Mouse (Mus musculus) hindbrain, embryonic 16.5 days (tissue): ENCODE measurements around the gene Mtss1l. TPM values are rescaled to one million over a fixed set of nuclear protein-coding genes. Genes with fewer than 3 reads are reported as not detected.

Experiments
- ATAC-seq: fragments of 200-750 bp; cut with Nextera tagmentation; 2 replicates; pipeline ENCODE4 v1.8.0; 2017; ENCODE audit warnings: moderate TSS enrichment, moderate library complexity
- H3K27ac ChIP-seq: fragments of 300-500 bp; sonication (generic); 2 replicates; pipeline ENCODE4 v1.5.1; 2014; ENCODE audit warnings: low read depth, mild to moderate bottlenecking, control low read depth, low read length, moderate library complexity
- H3K27me3 ChIP-seq: fragments of 300-500 bp; sonication (generic); replicated peaks from 2 replicates; pipeline ENCODE4 v1.6.1; 2014; ENCODE audit warnings: low read length; ENCODE audit not compliant: control insufficient read depth, insufficient read depth
- H3K36me3 ChIP-seq: fragments of 300-500 bp; sonication (generic); 2 replicates; pipeline ENCODE4 v1.6.1; 2014; ENCODE audit warnings: mild to moderate bottlenecking, low read length, moderate library complexity, mixed read lengths; ENCODE audit not compliant: control insufficient read depth, insufficient read depth
- H3K4me1 ChIP-seq: fragments of 300-500 bp; sonication (generic); 2 replicates; pipeline ENCODE4 v1.6.1; 2014; ENCODE audit warnings: low read depth, low read length; ENCODE audit not compliant: control insufficient read depth, insufficient read depth
- H3K4me2 ChIP-seq: fragments of 300-500 bp; sonication (generic); 2 replicates; pipeline ENCODE4 v1.6.1; 2014; ENCODE audit warnings: mild to moderate bottlenecking, low read length, control low read depth, moderate library complexity
- H3K4me3 ChIP-seq: fragments of 300-500 bp; sonication (generic); 2 replicates; pipeline ENCODE4 v1.5.1; 2014; ENCODE audit warnings: mild to moderate bottlenecking, low read length, control low read depth, moderate library complexity
- H3K9ac ChIP-seq: fragments of 300-500 bp; sonication (generic); 2 replicates; pipeline ENCODE4 v1.6.1; 2014; ENCODE audit warnings: low read depth, mild to moderate bottlenecking, control low read depth, low read length, moderate library complexity
- H3K9me3 ChIP-seq: fragments of 300-500 bp; sonication (generic); 2 replicates; pipeline ENCODE4 v1.6.1; 2014; ENCODE audit warnings: mild to moderate bottlenecking, low read length, moderate library complexity; ENCODE audit not compliant: control insufficient read depth
- WGBS: fragments of 180-500 bp; shearing (Covaris S2); extraction: QIAGEN DNeasy Blood & Tissue Kit; methylation state at CpG from one replicate; pipeline ENCODE4 v1.1.7; 2014; 5-methylcytosine and 5-hydroxymethylcytosine counted together
- polyA plus RNA-seq: library from polyadenylated mRNA; unstranded; fragments of >200 nt; fragmentation: Nextera tagmentation; extraction: Ambion mirVana; gene quantifications from 2 replicates; pipeline ENCODE4 v1.2.1, GENCODE M21; 2015

Mtss1l gene
- polyA plus RNA-seq, 1 experiment from 2014 or later, result 28.8 TPM

- H3K27me3 ChIP-seq, result no peaks in the 10 kb centered on the region
- no peak overlapping the region for H3K9ac ChIP-seq
- H3K4me1 ChIP-seq, result peaks cover 20% of the 10 kb centered on the region
- ATAC-seq, result no peak
- 78% methylated on average over 5 of the region's 5 CpGs for WGBS
- no peaks in the 10 kb centered on the region for H3K9me3 ChIP-seq
- H3K4me2 ChIP-seq, result no peak overlapping the region
- H3K36me3 ChIP-seq, result no peaks in the 10 kb centered on the region; the same call in 1 of the 2 replicates
- H3K27ac ChIP-seq, result peak overlapping the region; percentile 73; the same call in 1 of the 2 replicates
- H3K4me3 ChIP-seq, result no peak overlapping the region
Observed at GRCm38 (mm10) chr8:110694226-110694625, 27.1 kb upstream of the Mtss1l start.

GRCm38 (mm10) chr8:110694826-110695225 lies 26.4 kb upstream of the Mtss1l start:
- Histone ChIP-seq H3K36me3 (no peaks in the 10 kb centered on the region; the same call in none of the 2 replicates), H3K9ac (peak overlapping the region; percentile 14; the same call in 1 of the 2 replicates), H3K9me3 (no peaks in the 10 kb centered on the region), H3K27ac (peak overlapping the region; percentile 73), H3K4me1 (peaks cover 20% of the 10 kb centered on the region), H3K4me2 (no peak overlapping the region), H3K27me3 (no peaks in the 10 kb centered on the region), H3K4me3 (no peak overlapping the region)
- 61% methylated on average over 4 of the region's 4 CpGs for WGBS
- 0 out of 2 replicates have a peak, but pooled peaks have one; percentile 9 for ATAC-seq

- H3K27ac ChIP-seq, result peak overlapping the region; percentile 73
- peaks cover 23% of the 10 kb centered on the region for H3K4me1 ChIP-seq
- no peaks in the 10 kb centered on the region; the same call in none of the 2 replicates for H3K36me3 ChIP-seq
- WGBS, result 72% methylated on average over 5 of the region's 5 CpGs
- H3K4me3 ChIP-seq, result no peak overlapping the region
- no peaks in the 10 kb centered on the region for H3K27me3 ChIP-seq
- peak; percentile 67 for ATAC-seq
- no peak overlapping the region for H3K9ac ChIP-seq
- no peak overlapping the region for H3K4me2 ChIP-seq
- H3K9me3 ChIP-seq, result no peaks in the 10 kb centered on the region
Observed at GRCm38 (mm10) chr8:110695431-110695830, 25.8 kb upstream of the Mtss1l start.

DNA sequence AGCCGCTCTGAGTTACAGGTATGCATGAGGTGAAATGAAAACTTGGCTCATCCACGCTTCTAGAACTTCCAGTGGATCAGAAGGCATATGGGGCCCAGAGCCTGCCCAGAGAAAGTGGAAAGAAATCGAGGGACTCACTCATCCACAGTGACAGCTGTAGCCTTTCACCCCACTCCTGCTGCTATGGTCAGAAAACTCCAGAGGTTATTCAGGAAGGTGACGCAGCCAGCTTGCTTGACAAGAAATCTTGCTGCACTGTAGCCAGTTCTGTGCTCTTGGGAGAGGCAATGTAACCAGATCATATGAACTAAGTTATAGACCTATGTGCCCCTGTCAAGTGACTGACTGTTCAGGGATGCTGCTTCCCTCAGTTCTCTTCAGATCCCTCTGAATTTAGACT lies 25.2 kb upstream of the Mtss1l start:
- Histone ChIP-seq H3K36me3 (no peaks in the 10 kb centered on the region; the same call in none of the 2 replicates), H3K27ac (peak overlapping the region; percentile 73), H3K4me3 (no peak overlapping the region), H3K4me1 (peaks cover 23% of the 10 kb centered on the region), H3K27me3 (no peaks in the 10 kb centered on the region), H3K4me2 (no peak overlapping the region), H3K9me3 (no peaks in the 10 kb centered on the region), H3K9ac (no peak overlapping the region)
- ATAC-seq, result no peak
- WGBS, result 79% methylated on average over 4 of the region's 4 CpGs

GRCm38 (mm10) chr8:110697571-110697970 lies 23.7 kb upstream of the Mtss1l start:
- H3K36me3 ChIP-seq, result no peaks in the 10 kb centered on the region; the same call in none of the 2 replicates
- peaks cover 32% of the 10 kb centered on the region for H3K4me1 ChIP-seq
- ATAC-seq, result no peak
- H3K9ac ChIP-seq, result no peak overlapping the region
- no peak overlapping the region for H3K27ac ChIP-seq
- H3K4me2 ChIP-seq, result no peak overlapping the region
- no peaks in the 10 kb centered on the region for H3K27me3 ChIP-seq
- no peak overlapping the region for H3K4me3 ChIP-seq
- no peaks in the 10 kb centered on the region for H3K9me3 ChIP-seq
- WGBS, result 80% methylated on average over 5 of the region's 5 CpGs

GRCm38 (mm10) chr8:110698098-110698497 lies 23.2 kb upstream of the Mtss1l start:
- no peaks in the 10 kb centered on the region for H3K27me3 ChIP-seq
- H3K4me3 ChIP-seq, result no peak overlapping the region
- no peak overlapping the region for H3K4me2 ChIP-seq
- no peaks in the 10 kb centered on the region for H3K9me3 ChIP-seq
- H3K27ac ChIP-seq, result no peak overlapping the region
- 95% methylated on average over 1 of the region's 1 CpGs for WGBS
- no peaks in the 10 kb centered on the region; the same call in none of the 2 replicates for H3K36me3 ChIP-seq
- ATAC-seq, result no peak
- no peak overlapping the region for H3K9ac ChIP-seq
- peaks cover 37% of the 10 kb centered on the region for H3K4me1 ChIP-seq

GRCm38 (mm10) chr8:110699501-110699900 lies 21.8 kb upstream of the Mtss1l start:
- no peak overlapping the region for H3K9ac ChIP-seq
- H3K27ac ChIP-seq, result peak overlapping the region; percentile 31; the same call in 1 of the 2 replicates
- H3K4me1 ChIP-seq, result peaks cover 37% of the 10 kb centered on the region
- H3K4me3 ChIP-seq, result no peak overlapping the region
- ATAC-seq, result no peak
- no peak overlapping the region for H3K4me2 ChIP-seq
- no peaks in the 10 kb centered on the region; the same call in none of the 2 replicates for H3K36me3 ChIP-seq
- H3K9me3 ChIP-seq, result no peaks in the 10 kb centered on the region
- H3K27me3 ChIP-seq, result no peaks in the 10 kb centered on the region
- 82% methylated on average over 7 of the region's 7 CpGs for WGBS

DNA sequence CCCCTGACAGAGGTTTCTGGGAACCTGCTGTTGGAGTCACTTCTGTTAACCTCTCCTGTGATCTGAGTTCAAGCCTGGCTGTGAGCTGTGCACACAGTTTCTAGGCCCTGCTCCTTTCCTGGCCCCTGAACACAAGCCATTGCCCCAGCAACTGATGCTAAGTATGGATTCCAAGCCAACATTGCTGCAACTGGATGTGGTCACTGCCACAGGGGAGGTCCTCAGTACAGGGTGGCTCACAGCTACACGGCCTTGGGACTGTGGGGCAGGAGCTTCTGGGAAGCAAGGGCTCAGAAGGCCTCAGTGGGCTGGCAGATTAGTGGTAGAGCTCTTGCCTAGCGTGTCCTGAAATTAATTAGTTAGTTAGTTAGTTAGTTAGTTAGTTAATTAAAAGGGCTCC lies 20.7 kb upstream of the Mtss1l start:
- peaks cover 34% of the 10 kb centered on the region for H3K4me1 ChIP-seq
- H3K9me3 ChIP-seq, result no peaks in the 10 kb centered on the region
- H3K4me2 ChIP-seq, result no peak overlapping the region
- WGBS, result 93% methylated on average over 2 of the region's 2 CpGs
- no peak overlapping the region for H3K4me3 ChIP-seq
- H3K36me3 ChIP-seq, result no peaks in the 10 kb centered on the region; the same call in none of the 2 replicates
- no peak for ATAC-seq
- no peak overlapping the region for H3K9ac ChIP-seq
- no peak overlapping the region for H3K27ac ChIP-seq
- no peaks in the 10 kb centered on the region for H3K27me3 ChIP-seq

GRCm38 (mm10) chr8:110702636-110703459 lies 18.4 kb upstream of the Mtss1l start:
- no peak overlapping the region for H3K4me2 ChIP-seq
- no peak overlapping the region for H3K4me3 ChIP-seq
- no peak overlapping the region for H3K9ac ChIP-seq
- no peak for ATAC-seq
- H3K9me3 ChIP-seq, result no peaks in the 10 kb centered on the region
- peak overlapping the region; percentile 51; the same call in 1 of the 2 replicates for H3K27ac ChIP-seq
- H3K4me1 ChIP-seq, result peaks cover 29% of the 10 kb centered on the region
- H3K27me3 ChIP-seq, result no peaks in the 10 kb centered on the region
- no peaks in the 10 kb centered on the region; the same call in 1 of the 2 replicates for H3K36me3 ChIP-seq
- 32% methylated on average over 9 of the region's 9 CpGs for WGBS
